Mouse (Mus musculus) kidney, adult 11 months (tissue): ENCODE measurements around the gene Nwd2.

Experiments used
- DNase-seq: peaks from one replicate; pipeline ENCODE4 v3.0.0; 2022

Gene Nwd2

DNA sequence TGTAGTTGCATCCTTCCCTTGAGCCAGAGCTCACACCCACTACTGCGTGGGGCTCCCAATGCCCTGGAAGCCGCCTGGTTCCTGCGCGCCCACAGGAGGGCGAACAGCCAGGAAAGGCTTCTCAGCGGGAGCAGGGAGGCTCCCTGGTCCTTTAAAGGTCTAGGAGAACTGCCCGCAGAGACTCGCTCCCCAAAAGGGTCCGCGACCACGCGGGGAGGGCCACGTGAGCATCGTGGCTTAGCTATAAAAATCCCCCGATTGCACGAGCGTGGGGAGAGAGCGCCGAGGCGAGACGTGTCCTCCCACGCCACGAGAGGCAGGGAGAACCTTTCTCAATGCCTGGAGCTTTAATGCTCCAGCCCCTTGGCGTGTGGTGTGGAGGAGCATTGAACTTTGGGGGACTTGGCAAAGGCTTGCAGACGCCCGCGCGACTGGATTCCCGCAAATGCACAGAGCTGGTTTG lies at the start of gene Nwd2:
Gene Nwd2 (plus strand): TSS at position 33 of the 463 bp plus-strand sequence.
- no peak for DNase-seq

DNA sequence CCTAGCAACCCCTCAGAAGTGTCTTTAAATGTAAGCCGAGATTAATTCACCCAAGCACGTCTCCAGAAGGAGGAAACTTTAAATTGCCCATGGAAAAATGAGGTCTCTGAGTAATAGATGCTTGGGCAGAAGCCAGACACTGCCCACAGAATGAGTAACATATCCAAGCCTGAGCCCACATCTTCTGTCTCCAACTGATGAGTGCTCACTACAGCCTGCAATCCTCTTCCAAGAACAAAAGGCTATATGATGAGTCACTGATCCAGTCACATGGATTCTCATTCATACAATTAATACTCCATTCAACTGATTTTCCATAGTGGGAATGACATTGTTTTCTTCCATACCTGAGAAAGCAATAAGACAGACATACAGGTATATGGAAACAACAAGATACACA lies 41.5 kb upstream of the Nwd2 start:
- DNase-seq, result no peak

DNA sequence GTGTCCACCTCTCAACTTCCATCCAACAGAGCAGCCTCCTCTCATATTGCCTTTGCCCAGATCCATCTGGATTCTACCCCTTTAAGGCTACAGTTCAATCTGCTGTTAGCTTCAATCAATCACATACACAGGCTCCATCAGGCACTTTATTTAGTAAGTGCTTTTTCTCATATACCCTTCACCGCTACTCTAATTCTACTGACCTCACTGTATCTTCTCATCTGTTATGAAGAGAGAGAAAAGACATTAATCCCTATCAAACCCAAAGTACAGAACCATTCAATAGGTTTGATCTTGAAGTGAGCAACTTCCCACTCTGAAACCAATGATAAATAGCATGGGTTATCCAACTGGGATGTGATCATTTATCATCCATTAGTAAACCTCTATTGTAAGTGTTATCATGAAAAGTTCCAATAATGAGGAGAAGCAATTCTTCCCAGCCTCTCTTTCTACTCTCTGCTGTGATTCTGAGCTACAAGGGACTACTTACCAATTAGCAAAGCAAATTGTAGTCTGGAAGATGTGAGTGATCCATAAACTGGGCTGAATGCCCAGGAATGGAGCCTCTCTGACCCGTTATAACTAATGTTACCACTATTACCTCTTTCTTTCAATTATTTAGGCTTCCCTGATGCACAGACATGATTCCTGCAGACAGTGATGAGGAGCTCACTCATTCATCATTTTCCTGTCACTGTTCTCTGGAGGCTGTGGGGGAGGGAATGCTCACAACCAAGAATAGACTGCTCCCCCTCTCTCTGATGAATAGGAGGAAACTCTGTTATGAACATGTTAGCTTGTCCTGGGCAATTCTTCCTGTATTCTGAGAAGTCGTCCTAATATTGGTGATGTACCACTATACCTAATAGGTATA lies 31.9 kb upstream of the Nwd2 start:
- DNase-seq, result no peak

DNA sequence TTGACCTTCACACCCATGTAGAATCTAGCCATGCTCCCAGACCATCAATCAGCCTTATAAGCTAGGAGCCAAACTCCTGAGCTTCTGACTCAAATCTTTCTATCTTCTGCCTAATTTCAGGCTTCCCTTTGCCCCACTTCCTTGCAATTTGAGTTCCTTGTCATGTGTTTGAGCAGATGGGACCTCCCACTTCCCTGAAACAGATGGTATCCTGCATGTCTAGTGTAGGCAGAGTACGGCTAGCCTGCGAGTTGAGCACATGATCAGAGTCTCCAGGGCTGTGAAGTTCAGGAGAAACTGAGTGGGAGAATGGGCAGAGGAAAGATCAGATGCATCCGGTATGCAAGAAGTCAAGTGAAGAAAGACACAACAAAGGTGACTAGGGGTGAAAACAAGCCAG lies 24.8 kb upstream of the Nwd2 start:
- no peak for DNase-seq

DNA sequence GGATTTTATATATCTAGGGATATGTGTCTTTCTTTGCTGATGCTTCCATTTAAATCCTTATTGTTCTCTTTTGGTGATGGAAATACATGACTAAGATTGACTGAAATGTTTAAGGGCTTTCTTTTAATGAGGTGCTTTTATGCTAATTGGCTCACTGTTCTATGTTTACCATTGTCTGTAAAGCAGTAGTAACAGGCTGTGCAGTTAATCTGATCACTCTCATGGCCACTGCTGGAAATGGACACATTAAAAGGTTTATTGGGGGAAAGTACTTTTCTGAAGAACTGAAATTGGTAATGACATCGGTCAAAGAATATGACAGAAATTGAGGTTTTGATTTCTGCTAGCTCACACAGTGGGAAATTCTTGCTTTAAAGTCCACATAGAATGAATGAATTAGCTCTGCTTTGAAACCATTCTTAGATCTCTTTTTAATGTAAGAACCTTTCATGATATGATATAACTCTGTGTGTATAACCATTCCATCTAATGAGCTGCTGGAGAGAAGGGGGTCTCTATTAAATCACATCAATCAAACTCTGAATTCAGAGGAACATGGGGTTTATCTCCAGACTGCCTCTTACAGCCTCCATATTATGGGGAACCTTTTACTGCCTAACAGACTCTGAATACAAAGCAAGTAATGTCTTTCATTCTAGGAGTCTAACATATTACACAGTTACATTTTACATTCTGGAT lies 20.9 kb upstream of the Nwd2 start:
- no peak for DNase-seq

DNA sequence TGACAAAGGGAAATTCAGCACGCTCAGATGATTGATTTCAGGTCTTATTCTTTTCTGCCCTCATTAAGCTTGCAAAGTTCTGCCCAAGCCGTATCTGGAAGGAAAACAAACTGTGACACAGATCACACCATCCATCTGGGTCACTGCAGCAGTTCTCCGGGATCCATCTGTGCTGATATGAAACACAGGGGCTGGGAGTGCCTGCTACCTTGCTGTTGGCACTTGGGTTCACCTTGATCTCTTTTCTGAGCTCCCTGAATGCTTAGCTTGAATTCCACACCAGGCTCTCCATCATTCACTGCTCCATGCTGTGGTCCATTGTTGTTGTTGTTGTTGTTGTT lies 20.4 kb upstream of the Nwd2 start:
- DNase-seq, result no peak

DNA sequence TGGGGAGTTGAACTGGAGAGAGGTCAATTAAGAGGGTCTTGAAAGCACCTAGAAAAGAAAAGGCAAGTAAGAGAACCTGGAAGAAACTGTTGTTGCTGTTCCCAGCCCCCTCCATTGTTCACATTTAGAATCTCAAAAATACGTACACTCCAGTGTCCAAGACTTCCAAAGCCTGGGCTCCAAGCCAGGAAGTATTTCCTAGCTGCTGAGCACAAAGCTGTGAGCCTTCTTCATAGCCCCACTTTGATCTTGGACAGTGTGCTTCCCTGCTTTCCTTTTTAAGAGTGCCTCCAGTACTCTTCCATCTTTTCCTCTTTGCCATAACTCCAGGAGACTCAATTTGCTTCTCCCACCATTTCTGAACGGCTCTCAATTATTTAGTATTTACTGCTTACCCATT lies 14.3 kb upstream of the Nwd2 start:
- DNase-seq, result no peak

DNA sequence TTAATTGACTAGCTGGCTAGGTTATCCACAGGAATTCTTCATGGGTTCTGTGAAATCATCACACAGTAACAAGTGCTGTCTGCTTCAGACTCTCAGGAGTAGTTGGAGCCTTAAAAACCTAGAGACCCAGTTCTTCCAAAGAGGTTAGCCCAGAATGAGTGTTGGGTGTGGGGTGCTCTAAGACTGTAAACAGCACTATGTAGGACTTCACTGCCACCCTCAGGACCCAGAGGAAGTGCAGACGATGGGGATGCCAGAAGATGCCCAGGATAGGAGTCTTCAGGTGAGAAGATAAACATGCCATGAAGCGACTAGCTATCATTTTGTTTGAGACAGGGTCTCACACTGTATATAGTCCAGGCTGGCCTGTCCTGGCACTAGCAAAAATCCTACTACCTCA lies 715 bp upstream of the Nwd2 start:
- DNase-seq, result no peak

DNA sequence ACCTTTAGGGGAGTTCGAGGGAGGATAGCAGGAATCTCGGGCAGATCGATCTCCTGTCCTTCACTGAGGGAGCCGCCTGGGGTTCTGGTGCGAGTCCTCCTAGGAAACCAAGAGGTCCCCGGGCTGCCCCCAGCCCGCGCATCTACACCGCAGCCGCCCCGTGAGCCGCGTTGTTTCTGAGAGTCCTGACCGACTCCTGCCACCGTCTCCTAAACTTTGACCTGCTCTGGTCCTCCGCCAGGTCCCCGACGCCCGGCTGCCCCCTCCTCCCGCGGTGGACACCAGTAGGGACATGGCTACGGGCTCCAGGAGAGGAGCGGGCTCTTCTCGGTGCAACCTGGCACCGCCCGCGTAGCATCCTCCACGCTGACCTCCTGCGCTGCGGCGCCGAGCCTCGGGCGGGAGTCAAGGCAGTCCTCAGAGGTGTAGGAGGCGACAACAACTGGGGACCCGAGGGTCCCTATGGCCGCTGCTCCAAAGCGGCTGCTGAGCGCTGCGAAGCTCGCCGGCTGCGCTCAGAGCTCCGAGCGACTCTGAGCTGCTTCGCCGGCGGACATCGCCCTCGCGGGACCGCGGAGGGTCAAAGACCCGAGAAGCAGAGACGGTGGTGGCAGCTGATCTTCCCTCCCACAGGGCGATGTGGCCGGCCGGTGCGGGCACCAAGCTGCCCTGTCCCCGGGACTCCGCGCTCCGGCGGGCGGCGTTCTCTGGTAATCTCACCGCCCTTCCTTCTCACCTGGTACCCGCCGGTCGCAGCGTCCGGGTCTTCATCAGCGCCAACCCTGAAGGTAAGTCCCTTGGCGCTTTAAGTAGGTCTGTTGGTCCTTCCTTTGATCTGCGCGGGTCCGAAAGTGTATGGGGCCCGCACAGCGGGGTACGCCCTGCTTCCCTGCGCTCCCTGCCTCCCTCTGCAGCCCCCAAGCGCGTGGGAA lies 897 bp downstream of the Nwd2 start:
- DNase-seq, result peak; percentile 18

DNA sequence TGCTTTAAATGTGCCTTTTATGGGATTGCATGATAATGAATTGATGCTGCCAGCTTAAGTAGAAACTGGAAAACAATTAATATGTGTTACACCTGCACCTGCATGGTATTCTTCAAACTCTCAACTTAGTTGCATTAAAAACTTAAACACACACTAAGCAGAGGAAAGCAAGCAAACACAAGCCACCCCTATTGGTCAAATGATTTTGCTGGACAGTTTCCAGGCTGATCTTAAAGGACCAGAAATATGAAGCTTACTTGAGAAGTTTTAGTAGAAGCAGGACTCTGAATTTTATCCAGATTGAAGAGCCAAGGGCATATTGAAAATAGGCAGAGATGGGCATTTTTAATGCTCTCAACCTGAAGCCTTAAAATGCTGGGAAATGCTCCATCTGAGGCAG lies 2.9 kb downstream of the Nwd2 start:
- no peak for DNase-seq

DNA sequence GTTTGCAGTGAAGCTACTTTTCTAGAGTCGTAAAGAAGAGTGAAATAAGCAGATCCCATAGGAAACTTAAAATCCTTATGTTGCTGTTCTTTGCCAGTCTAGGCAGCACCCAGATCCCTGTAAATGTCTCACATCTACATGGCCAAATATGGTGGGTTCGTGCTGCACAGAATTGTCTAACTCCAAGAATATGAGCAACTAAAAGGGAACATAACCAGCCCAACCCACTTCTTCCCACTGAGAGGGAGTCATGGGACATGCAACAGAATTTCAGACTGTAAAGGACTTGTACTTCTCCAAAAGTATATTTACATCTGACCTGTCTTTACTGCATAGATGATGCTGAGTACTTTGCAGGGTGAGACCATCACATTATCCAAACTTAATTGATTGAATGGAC lies 3.8 kb downstream of the Nwd2 start:
- DNase-seq, result no peak

DNA sequence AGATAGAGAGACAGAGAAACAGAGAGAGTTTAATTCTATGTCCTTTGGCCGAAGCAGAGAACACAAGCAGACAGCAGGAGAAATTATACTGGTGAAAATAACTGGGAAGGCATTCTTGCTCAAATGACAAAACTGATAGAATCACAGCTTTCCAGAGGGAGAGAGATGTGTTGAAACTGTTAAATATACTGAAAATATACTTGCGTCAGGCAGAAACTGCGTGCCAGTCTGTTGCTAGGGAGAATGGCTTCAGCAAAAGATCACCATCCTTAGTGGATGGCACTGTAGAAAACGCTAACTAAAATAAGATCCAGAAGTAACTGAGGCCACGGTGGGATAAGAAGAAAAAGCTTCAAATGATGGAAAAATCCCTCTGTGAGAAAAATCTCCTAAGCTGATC lies 18.0 kb downstream of the Nwd2 start:
- no peak for DNase-seq

DNA sequence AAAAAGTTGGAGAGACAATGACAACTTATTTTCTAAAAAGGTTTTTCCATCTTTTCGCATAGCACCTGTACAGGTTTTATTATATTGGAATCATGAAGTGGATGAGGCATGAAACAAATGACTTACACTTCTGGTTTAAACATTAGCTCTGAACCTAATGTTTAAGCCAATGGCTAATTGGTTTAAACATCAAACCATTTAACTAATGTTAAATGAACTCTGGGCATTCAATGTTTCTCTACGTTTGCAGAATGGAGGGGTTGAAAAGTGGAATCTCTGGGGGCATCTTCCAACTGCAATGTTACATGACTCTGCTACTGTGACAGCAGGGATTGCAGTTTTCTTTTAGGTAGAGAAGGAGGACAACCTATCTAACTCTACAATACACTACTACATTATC lies 27.0 kb downstream of the Nwd2 start:
- peak; percentile 5 for DNase-seq

DNA sequence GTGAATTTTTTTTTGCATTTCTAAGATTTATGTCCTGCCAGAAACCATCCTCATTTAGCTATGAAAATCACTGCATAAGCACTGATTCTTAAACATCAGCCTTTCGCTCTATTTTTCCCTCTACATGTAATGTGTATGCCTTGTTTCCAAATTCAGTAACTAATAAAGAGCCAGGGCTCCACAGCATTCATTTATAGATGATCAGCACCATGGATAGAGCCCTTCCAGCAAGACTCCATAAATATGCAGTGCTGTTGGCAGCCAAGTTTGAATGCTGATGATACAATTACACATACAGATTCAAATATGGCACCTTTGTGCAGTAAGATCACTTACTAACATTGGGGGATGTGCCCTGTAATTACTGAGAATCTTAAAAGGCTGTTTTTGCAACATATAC lies 40.2 kb downstream of the Nwd2 start:
- DNase-seq, result no peak

DNA sequence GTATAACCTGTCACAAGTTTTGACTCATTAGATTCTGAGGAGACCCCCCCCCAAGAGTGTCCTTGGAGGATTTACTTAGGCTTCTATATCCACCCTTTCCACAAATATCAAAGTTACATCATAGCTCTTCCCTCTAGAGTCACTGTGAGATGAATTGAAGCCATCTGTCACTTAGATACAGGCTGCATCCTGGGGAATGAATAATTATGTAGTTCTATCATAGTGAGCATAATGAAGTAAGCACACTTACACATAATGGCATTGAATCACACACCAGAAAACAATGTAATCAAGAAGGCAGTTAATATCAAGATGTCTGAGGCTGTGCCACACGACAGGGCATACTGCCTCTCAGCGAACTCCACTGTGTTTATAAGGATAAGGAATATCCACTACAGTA lies 47.9 kb downstream of the Nwd2 start:
- no peak for DNase-seq

DNA sequence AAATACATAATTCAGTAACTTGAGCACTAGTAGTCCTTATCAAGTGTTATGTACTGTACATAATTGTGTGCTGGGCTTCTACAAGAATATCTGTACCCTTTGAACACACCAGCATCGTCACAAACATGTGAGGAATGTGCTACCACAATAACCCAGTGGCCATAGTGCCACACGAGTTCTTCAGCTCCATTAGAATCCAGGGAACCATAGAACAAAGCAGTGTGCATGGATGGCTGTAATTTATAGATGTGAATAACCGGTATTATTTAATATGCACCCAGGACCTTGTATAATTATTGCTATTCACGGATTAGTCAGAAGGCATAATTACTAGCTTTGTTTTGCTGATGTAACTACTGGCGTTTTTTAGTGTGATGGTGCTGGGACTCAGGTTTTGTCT lies 48.3 kb downstream of the Nwd2 start:
- no peak for DNase-seq

DNA sequence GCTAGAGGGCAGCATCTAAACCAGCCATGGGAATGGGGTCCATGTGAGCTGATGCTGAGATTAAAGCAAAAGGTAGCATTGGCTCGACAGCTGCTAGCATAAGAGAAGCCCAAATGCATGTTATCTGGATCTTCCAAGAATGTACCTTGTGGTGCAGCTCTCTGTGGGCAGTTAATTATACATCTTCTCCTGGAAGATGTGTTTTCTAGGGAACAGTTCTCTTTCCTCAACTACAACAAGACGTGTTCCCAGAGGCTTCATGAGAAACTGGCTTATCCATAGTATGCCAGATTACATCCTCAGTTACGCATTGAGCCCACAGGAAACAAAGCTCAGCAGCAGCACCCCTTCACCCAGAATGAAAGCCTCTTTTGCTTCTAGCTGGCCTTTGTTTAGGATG lies 80.1 kb downstream of the Nwd2 start:
- DNase-seq, result no peak

DNA sequence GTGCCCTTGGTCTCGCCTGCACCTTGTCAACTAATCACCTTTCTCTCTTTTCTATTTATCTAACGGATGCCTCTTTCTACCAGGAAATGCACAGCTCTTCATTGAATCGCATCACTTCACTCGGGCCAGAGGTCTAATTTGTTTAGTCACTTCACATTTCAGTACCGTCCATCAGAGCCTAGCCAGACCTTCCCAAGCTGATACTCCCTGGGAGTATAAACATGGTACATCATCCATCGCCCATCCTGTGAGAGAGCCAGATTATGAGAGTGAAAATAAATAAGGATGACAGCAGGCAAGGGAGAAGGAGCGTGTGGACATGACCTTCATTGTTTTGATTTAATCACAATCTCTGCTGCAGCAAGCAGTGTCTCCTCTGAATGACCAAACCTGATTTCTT lies 86.6 kb downstream of the Nwd2 start:
- DNase-seq, result no peak

DNA sequence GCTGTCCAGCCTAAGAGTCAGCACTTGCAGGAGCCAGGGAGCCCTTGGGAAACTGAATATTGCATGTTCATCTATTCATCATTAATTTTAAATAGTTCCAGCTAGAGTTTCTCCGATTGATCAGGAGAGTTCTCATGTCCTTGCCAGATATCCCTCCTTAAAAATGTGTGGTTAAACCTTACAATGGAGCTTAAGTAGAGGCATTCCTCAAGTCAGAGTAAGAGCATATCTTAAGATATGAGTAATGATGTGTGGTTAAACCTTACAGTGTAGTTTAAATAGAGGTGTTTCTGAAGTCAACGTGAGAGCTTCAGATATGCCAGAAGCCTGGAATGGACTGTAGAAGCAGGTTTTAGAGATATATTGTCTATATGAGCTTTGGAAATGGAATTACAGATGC lies 94.5 kb downstream of the Nwd2 start:
- no peak for DNase-seq

DNA sequence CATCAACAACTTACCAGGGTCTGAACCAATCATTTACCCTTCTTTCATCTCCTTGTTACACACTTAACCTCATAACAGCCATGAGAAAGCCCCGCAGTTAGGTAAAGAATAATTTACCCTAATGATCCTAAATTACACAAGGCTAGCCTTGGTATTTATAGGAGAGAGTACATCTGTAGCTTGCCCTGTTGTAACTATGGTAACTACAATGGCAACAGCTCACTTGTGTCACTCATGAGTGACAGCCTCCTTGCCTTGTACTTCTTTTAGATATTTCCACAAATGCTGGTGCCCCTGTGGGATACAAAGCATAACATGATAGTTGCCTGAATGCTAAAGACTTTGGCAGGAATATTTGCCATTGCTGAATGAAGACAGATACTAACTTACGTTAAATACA lies 99.4 kb downstream of the Nwd2 start:
- DNase-seq, result no peak

DNA sequence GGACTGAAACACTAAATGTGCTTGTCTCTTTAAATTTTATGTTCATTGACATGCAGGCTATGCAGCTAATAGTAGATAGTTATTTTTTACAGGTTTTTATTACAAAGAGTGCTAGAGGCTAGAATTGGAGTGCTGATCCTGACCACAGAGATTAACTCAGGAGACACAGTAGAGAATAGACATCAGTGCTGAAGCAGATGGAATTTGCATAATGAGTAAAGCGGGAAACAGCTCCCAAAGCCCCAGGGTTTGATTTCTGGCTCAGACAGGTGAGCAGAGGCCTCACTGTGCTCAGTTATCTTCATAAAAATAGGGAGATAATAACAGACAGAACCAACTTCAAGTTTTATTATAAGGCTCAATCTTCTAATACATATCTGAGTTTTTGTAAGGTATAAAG lies 99.9 kb downstream of the Nwd2 start:
- DNase-seq, result no peak

DNA sequence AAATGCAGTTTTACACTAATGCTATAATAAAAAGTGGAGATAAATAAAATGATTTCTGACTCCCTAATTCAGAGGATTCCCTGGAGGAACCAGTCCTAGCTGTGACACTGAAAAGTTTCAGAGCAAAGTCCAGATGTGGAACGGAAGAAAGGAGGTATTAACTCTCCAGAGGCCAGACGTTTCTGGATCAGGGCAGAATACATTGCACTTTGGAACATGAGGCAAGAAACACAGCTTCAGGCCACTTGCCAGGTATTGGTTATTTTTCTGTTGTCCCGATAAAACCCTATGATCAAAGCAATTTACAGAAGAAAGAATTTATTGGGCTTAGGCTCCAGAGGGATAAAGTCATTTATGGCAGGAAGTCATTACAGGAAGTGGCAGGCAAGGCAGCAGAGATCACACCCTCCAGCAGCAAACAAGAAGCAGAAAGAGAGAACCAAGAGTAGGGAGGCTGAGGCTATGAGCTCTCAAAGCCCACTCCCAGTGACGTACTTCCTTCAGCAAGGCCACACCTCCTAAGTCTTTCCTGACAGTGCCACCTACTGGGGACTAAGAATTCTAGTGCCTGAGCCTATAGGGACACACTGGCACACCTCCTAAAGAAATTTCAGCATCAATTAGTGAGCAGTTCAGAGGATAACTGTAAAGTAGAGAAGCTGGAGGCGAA lies 106.3 kb downstream of the Nwd2 start:
- DNase-seq, result peak; percentile 5

DNA sequence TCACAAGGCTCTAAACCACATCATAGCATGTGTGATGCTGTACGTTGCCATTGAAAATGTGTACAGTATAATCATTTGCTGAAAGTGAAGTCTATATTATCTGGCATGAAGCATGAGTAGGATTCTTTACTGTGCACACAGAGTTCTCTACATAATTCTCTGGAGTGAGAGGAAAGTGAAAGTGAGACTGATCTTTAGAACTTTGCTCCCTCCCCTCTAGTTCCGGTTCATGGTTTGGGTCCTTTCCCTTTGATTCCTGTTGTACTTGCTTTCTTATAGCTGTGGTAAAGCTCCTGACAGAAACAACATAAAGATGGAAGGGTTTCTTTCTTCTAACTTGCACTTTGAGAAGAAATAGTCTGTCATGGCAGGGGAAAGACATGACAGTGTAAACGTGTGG lies 107.0 kb downstream of the Nwd2 start:
- no peak for DNase-seq
